16 mouse cellular contexts compared by ENCODE assay signal in the genomic region with DNA sequence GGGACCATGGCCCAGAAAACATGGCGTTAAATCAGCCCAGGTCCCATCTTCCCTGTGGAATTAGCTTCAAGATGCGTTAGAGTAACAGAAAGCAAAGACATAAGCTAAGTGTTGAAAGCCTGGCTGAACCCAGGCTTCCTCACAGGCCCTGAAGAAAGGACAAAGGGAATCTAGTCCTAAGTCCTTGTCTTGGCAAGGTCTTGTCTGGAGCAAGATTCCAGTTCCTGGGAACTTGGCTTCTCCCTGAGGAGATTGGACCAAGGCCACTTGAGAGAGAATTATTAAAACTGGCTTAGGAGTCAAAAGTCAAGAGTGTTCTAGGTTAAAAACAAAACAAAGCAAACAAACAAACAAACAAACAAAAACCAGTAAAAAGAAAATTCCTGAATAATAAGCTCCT. TPM values are rescaled to one million over a fixed set of nuclear protein-coding genes. Genes with fewer than 3 reads are reported as not detected.
"Had no signal": no experiment of that assay in that cellular context is flagged by ENCODE, and none has a peak within 500 bp of the region (broad histone marks: within the 10 kb centered on the region; RNA-seq: fewer than 3 reads in every experiment).

No protein-coding gene starts in this region.

- H3K36me3 ChIP-seq: limb, embryonic 15.5 days; midbrain, embryonic 12.5 days; neural tube, embryonic 13.5 days; stomach, embryonic 15.5 days had no signal

- H3K27me3 ChIP-seq: limb, embryonic 15.5 days; midbrain, embryonic 12.5 days; neural tube, embryonic 13.5 days; stomach, embryonic 15.5 days had no signal

- H3K27ac ChIP-seq: limb, embryonic 15.5 days; liver, embryonic 14.5 days; midbrain, embryonic 12.5 days; neural tube, embryonic 13.5 days; stomach, embryonic 15.5 days had no signal

- H3K4me3 ChIP-seq: limb, embryonic 15.5 days; midbrain, embryonic 12.5 days; neural tube, embryonic 13.5 days; stomach, embryonic 15.5 days had no signal

- DNase-seq: kidney, adult 18-20 months; kidney, postnatal 14 days; layer of hippocampus, adult 9-11 months; layer of hippocampus, postnatal 36 days; lung, adult 18-20 months; retina, postnatal 1 day; right cerebral cortex, postnatal 14 days; thymus, adult 2 months; thymus, postnatal 25 days had no signal

- H3K4me2 ChIP-seq: limb, embryonic 15.5 days; midbrain, embryonic 12.5 days; neural tube, embryonic 13.5 days; stomach, embryonic 15.5 days had no signal

- ATAC-seq: midbrain, embryonic 16.5 days had no signal

- H3K4me1 ChIP-seq: limb, embryonic 15.5 days; midbrain, embryonic 12.5 days; neural tube, embryonic 13.5 days; stomach, embryonic 15.5 days had no signal

- H3K9ac ChIP-seq: limb, embryonic 15.5 days; liver, embryonic 14.5 days; midbrain, embryonic 12.5 days; neural tube, embryonic 13.5 days; stomach, embryonic 15.5 days had no signal

- H3K9me3 ChIP-seq: limb, embryonic 15.5 days; midbrain, embryonic 12.5 days; neural tube, embryonic 13.5 days; stomach, embryonic 15.5 days had no signal

RNA-seq across cellular contexts. Expression of a gene that starts 32.1 kb away (rescaled TPM):
- total RNA-seq: megakaryocyte-erythroid progenitor cell, adult 5-6 weeks had no signal
